Mouse (Mus musculus): ENCODE data around the gene Cnpy3. TPM values are rescaled to one million over a fixed set of nuclear protein-coding genes. Genes with fewer than 3 reads are reported as not detected.

Gene Cnpy3
- polyA plus RNA-seq, 1 experiment from 2014 or later, result 85.9 TPM

DNA sequence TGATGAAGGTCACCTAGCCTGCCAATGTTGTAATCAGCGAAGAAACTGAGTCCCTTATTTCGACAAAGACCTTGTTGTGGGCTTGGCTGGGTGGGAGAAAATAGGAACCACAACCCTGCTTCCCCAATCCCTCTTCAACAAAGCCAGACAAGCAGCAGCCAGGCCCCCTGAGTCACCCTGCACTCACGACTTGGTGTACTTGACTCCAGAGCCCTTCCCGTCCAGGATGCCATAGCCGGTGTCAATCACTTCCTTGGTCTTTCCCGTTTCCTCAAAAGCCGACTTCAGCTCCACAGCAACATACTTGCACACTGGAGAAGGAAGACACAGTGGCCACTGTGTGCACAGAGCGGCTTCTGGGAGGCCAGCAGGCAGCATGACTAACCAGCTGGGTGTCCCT lies 4.8 kb downstream of the Cnpy3 start:
- H3K27ac ChIP-seq (ENCODE audit: low read length), result no peak overlapping the region
- peaks cover 8% of the 10 kb centered on the region for H3K4me1 ChIP-seq (ENCODE audit: insufficient read depth, low read length)
- no peak for ATAC-seq (ENCODE audit: low FRiP score, low TSS enrichment)
- no peak overlapping the region for H3K4me2 ChIP-seq (replicated peaks; ENCODE audit: low read depth, low read length)
- H3K36me3 ChIP-seq (ENCODE audit: insufficient read depth, low read length), result peaks cover 22% of the 10 kb centered on the region
- WGBS, result 85% methylated on average over 8 of the region's 8 CpGs
- no peak overlapping the region for H3K4me3 ChIP-seq (ENCODE audit: low read length)
- no peaks in the 10 kb centered on the region for H3K9me3 ChIP-seq (ENCODE audit: low read length)
- H3K9ac ChIP-seq (replicated peaks; ENCODE audit: low read length), result no peak overlapping the region
- no peaks in the 10 kb centered on the region for H3K27me3 ChIP-seq (ENCODE audit: insufficient read depth, low read length)

DNA sequence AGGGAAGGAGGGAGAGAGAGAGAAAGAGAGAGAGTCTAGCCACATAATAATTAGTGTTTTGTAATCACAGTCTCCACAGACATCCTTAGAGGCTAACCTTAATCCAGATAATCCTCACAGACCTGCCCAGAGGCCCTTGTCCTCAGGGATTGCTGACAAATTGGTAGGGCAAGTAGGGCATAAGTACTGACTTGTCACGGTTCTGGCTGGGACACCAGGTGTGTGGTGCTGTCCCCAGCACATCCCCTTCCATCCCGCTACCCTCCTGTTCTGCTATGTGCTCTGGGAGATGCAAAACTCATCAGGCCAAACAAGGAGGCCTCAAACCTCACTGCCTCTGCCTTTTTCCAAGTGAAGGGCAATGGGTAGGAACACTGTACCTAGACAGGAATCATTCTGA lies 6.5 kb downstream of the Cnpy3 start:
- no peaks in the 10 kb centered on the region for H3K27me3 ChIP-seq (ENCODE audit: insufficient read depth, low read length)
- H3K27ac ChIP-seq (ENCODE audit: low read length), result no peak overlapping the region
- no peak for ATAC-seq (ENCODE audit: low FRiP score, low TSS enrichment)
- H3K4me3 ChIP-seq (ENCODE audit: low read length), result no peak overlapping the region
- no peak overlapping the region for H3K9ac ChIP-seq (replicated peaks; ENCODE audit: low read length)
- no peaks in the 10 kb centered on the region for H3K9me3 ChIP-seq (ENCODE audit: low read length)
- H3K36me3 ChIP-seq (ENCODE audit: insufficient read depth, low read length), result peaks cover 28% of the 10 kb centered on the region
- WGBS, result 83% methylated on average over 2 of the region's 2 CpGs
- H3K4me1 ChIP-seq (ENCODE audit: insufficient read depth, low read length), result no peaks in the 10 kb centered on the region
- H3K4me2 ChIP-seq (replicated peaks; ENCODE audit: low read depth, low read length), result no peak overlapping the region

DNA sequence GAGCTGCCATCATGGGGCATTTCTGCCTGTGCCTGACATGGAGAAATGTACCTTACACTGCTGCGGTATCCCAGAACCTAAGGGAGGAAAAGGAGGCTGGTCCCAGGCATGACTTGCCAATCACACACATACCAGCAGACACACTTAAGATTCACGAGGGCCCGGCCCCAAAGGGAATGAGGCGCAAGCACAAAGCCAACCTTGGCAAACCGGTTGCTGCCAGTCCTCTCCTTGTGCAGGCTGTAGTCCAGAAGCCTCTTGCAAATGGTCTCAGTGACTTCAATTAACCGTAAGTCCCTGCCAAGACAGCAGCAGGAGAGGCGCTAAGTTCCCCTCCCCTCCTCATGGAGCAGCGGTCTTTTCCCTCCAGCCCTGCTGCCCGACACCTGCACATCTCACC lies 9.0 kb downstream of the Cnpy3 start:
- Histone ChIP-seq H3K27me3 (ENCODE audit: insufficient read depth, low read length) (no peaks in the 10 kb centered on the region), H3K4me1 (ENCODE audit: insufficient read depth, low read length) (no peaks in the 10 kb centered on the region), H3K36me3 (ENCODE audit: insufficient read depth, low read length) (peaks cover 28% of the 10 kb centered on the region), H3K9ac (replicated peaks; ENCODE audit: low read length) (no peak overlapping the region), H3K4me2 (replicated peaks; ENCODE audit: low read depth, low read length) (no peak overlapping the region), H3K27ac (ENCODE audit: low read length) (no peak overlapping the region), H3K4me3 (ENCODE audit: low read length) (no peak overlapping the region), H3K9me3 (ENCODE audit: low read length) (no peaks in the 10 kb centered on the region)
- WGBS, result 85% methylated on average over 9 of the region's 9 CpGs
- no peak for ATAC-seq (ENCODE audit: low FRiP score, low TSS enrichment)

DNA sequence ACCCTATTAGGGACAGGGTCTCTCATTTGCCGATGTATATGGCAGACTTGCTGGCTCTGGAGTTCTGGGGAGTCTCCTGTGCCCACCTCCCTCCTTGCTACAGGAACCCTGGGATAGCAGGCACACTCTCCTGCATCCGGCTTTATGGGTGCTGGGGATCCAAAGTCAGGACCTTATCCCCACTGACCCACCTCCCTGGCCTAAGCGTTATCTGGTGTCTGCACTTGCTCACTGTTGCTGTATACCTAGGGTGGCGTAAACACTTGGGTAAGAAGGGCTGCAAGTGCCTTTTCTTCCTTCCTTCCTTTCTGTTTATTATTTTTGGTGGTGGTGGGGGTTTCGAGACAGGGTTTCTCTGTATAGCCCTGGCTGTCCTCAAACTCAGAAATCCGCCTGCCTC lies 10.7 kb downstream of the Cnpy3 start:
- ATAC-seq (ENCODE audit: low FRiP score, low TSS enrichment), result no peak
- Histone ChIP-seq H3K27ac (ENCODE audit: low read length) (no peak overlapping the region), H3K9ac (replicated peaks; ENCODE audit: low read length) (no peak overlapping the region), H3K4me2 (replicated peaks; ENCODE audit: low read depth, low read length) (no peak overlapping the region), H3K4me1 (ENCODE audit: insufficient read depth, low read length) (no peaks in the 10 kb centered on the region), H3K4me3 (ENCODE audit: low read length) (no peak overlapping the region), H3K27me3 (ENCODE audit: insufficient read depth, low read length) (no peaks in the 10 kb centered on the region), H3K9me3 (ENCODE audit: low read length) (no peaks in the 10 kb centered on the region), H3K36me3 (ENCODE audit: insufficient read depth, low read length) (peaks cover 24% of the 10 kb centered on the region)
- 90% methylated on average over 6 of the region's 6 CpGs for WGBS

DNA sequence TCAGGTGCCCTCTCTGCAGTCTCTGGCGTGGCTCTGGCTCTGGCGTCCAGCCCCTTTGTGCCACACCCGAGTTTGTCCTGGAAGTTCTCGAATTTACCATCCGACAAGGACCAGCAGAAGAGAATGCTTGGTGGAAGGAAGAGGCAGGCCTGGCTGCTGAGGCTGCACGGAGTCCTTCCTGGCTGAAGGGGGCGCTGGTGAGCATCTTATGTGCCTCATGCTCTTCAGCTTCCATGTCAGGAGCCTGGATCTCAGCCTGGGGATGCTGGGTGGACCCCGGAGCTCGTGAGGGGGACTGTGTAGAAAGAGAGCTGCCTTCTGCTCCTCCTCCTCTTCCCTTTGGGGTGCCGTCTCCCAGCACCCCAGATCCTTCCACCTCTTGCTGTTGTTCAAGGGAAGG lies 15.9 kb downstream of the Cnpy3 start:
- no peak overlapping the region for H3K27ac ChIP-seq (ENCODE audit: low read length)
- no peak for ATAC-seq (ENCODE audit: low FRiP score, low TSS enrichment)

DNA sequence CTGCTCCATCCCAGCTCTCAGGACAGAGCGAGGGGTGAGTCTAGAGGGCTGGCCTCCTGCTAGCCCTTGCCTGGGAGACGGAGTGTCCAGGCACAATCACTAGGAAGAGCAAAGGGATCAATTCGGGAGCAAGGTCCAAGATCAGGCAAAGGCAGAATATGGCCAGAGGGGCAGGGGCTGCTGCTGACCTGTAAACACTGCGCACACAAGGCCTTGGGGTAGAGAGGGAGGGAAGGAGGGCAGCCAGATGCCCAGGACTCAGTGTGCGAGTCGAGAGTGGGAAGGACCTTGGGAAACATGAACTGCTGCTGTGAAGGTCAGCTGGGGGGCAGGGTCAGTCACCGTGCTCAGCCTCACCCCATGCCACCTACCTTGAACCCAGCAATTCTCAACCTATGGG lies 16.7 kb downstream of the Cnpy3 start:
- Histone ChIP-seq H3K4me3 (ENCODE audit: low read length) (no peak overlapping the region), H3K36me3 (ENCODE audit: insufficient read depth, low read length) (peaks cover 17% of the 10 kb centered on the region), H3K9me3 (ENCODE audit: low read length) (no peaks in the 10 kb centered on the region), H3K9ac (replicated peaks; ENCODE audit: low read length) (no peak overlapping the region), H3K27ac (ENCODE audit: low read length) (no peak overlapping the region), H3K4me2 (replicated peaks; ENCODE audit: low read depth, low read length) (no peak overlapping the region), H3K4me1 (ENCODE audit: insufficient read depth, low read length) (no peaks in the 10 kb centered on the region), H3K27me3 (ENCODE audit: insufficient read depth, low read length) (no peaks in the 10 kb centered on the region)
- no peak for ATAC-seq (ENCODE audit: low FRiP score, low TSS enrichment)
- WGBS, result 80% methylated on average over 7 of the region's 7 CpGs

More for the DNA sequence above, 15.9 kb downstream of the Cnpy3 start:
- H3K4me3 ChIP-seq (ENCODE audit: low read length), result no peak overlapping the region
- H3K9ac ChIP-seq (replicated peaks; ENCODE audit: low read length), result no peak overlapping the region
- H3K4me1 ChIP-seq (ENCODE audit: insufficient read depth, low read length), result no peaks in the 10 kb centered on the region
- no peaks in the 10 kb centered on the region for H3K27me3 ChIP-seq (ENCODE audit: insufficient read depth, low read length)
- peaks cover 17% of the 10 kb centered on the region for H3K36me3 ChIP-seq (ENCODE audit: insufficient read depth, low read length)
- 56% methylated on average over 9 of the region's 10 CpGs for WGBS
- no peaks in the 10 kb centered on the region for H3K9me3 ChIP-seq (ENCODE audit: low read length)
- H3K4me2 ChIP-seq (replicated peaks; ENCODE audit: low read depth, low read length), result no peak overlapping the region

DNA sequence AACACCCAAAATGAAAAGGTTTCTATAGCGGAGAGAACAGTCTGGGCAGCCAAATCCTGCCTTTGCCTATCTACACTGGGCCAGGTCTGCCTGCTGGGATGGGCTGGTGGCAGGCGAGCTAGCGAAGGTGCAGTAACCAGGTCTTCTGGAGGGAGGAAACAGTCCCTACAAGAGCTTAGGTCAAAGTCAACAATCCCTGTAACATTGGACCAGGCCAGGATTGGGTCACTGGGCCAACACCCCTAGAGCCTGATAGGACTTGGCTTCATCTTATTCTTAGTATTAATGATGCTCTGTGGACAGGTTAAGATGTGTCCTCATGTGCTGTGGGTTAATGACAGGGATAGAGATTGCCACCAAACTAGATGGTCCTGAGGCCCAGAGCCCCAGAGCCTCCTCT lies 18.0 kb downstream of the Cnpy3 start:
- ATAC-seq (ENCODE audit: low FRiP score, low TSS enrichment), result no peak
- Histone ChIP-seq H3K36me3 (ENCODE audit: insufficient read depth, low read length) (peaks cover 17% of the 10 kb centered on the region), H3K4me3 (ENCODE audit: low read length) (no peak overlapping the region), H3K27ac (ENCODE audit: low read length) (no peak overlapping the region), H3K4me2 (replicated peaks; ENCODE audit: low read depth, low read length) (no peak overlapping the region), H3K9me3 (ENCODE audit: low read length) (no peaks in the 10 kb centered on the region), H3K27me3 (ENCODE audit: insufficient read depth, low read length) (0 out of 2 replicates have a peak, but pooled peaks cover under 1% of the 10 kb centered on the region), H3K9ac (replicated peaks; ENCODE audit: low read length) (no peak overlapping the region), H3K4me1 (ENCODE audit: insufficient read depth, low read length) (no peaks in the 10 kb centered on the region)
- 97% methylated on average over 3 of the region's 3 CpGs for WGBS

DNA sequence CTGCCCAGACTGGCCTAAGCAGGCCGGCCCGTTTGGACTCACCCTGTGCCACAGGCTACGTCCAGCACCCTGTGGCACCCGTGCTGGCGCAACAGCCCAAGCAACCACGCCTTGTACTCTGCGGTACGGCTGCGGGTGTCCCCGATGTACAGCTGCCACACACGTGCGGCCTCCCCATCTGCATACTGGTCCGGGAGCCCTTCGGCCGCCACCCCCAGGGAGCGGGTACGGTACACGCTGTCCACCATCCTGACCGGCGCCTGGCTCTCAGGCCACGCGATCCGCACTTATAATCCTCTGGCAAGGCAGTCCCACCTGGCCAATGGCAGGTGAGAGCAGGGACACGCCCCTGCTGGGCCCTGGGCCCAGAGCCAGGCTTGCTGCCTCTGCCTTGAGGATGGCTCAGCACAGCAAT lies 23.1 kb downstream of the Cnpy3 start, which contains the start of gene Gnmt:
Gene Gnmt, minus strand, starts transcription at position 265 of the 415 bp plus-strand sequence.
- 15% methylated on average over 24 of the region's 24 CpGs for WGBS
- peak within 1 kb of the TSS; percentile 25 for H3K4me3 ChIP-seq (ENCODE audit: low read length)

DNA sequence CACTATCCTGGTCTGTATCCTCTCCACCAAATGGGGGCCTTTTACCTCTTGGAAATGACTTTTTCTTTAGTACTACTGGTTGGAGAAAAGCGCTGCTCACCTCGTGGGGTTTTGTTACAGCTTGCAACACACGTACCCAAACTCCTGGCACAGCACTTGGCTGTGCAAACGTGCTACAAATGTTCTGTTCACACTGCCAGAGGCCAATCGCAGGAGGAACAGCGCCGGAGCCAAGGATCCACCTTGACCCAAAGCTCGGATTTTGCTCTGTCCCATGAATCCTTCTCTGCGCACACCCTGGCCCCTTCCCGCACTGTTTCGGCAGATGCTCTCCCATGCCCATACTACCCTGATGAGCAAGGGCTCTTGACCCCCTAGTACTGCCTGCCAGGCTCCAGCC lies 23.5 kb downstream of the Cnpy3 start:
- H3K4me3 ChIP-seq (ENCODE audit: low read length), result peak overlapping the region; percentile 25
- no peak overlapping the region for H3K27ac ChIP-seq (ENCODE audit: low read length)
- H3K4me1 ChIP-seq (ENCODE audit: insufficient read depth, low read length), result 0 out of 2 replicates have a peak, but pooled peaks cover 4% of the 10 kb centered on the region
- 42% methylated on average over 11 of the region's 11 CpGs for WGBS
- H3K27me3 ChIP-seq (ENCODE audit: insufficient read depth, low read length), result 0 out of 2 replicates have a peak, but pooled peaks cover 6% of the 10 kb centered on the region
- peak overlapping the region; percentile 31; the same call in 1 of the 2 replicates for H3K9ac ChIP-seq (replicated peaks; ENCODE audit: low read length)
- no peaks in the 10 kb centered on the region for H3K9me3 ChIP-seq (ENCODE audit: low read length)
- peaks cover 11% of the 10 kb centered on the region; the same call in 1 of the 2 replicates for H3K36me3 ChIP-seq (ENCODE audit: insufficient read depth, low read length)
- H3K4me2 ChIP-seq (replicated peaks; ENCODE audit: low read depth, low read length), result peak overlapping the region; percentile 42
- ATAC-seq (ENCODE audit: low FRiP score, low TSS enrichment), result no peak

More for the DNA sequence above, 23.1 kb downstream of the Cnpy3 start, which contains the start of gene Gnmt:
- H3K4me1 ChIP-seq (ENCODE audit: insufficient read depth, low read length), result 0 out of 2 replicates have a peak, but pooled peaks cover 4% of the 10 kb centered on the region
- peak within 1 kb of the TSS; percentile 42 for H3K4me2 ChIP-seq (replicated peaks; ENCODE audit: low read depth, low read length)
- H3K36me3 ChIP-seq (ENCODE audit: insufficient read depth, low read length), result peaks cover 8% of the 10 kb centered on the region; the same call in 1 of the 2 replicates
- peak; percentile 79 for ATAC-seq (ENCODE audit: low FRiP score, low TSS enrichment)
- no peak within 1 kb of the TSS for H3K27ac ChIP-seq (ENCODE audit: low read length)
- H3K9me3 ChIP-seq (ENCODE audit: low read length), result no peaks in the 10 kb centered on the region
- H3K9ac ChIP-seq (replicated peaks; ENCODE audit: low read length), result peak within 1 kb of the TSS; percentile 31; the same call in 1 of the 2 replicates
- H3K27me3 ChIP-seq (ENCODE audit: insufficient read depth, low read length), result 0 out of 2 replicates have a peak, but pooled peaks cover 6% of the 10 kb centered on the region

DNA sequence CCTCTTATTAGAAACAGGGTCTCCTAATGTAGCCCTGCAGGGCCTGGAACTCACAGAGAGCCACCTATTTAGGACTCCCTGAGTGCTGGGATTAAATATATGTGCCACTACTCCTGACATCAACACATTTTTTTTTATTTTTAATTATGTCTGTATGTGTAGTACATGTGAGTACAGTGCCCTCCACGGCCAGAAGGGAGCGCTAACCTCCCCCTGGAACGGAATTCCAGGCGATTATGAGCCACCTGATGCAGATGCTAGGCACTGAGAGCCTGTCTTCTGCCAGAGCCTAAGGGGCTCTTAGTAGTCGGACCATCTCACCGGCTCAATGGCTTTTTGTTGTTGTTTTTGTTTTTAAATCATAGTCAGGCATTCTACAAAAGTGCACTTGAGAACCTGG lies 24.0 kb downstream of the Cnpy3 start:
- H3K27me3 ChIP-seq (ENCODE audit: insufficient read depth, low read length), result 0 out of 2 replicates have a peak, but pooled peaks cover 6% of the 10 kb centered on the region
- ATAC-seq (ENCODE audit: low FRiP score, low TSS enrichment), result no peak
- no peak overlapping the region for H3K4me3 ChIP-seq (ENCODE audit: low read length)
- peaks cover 16% of the 10 kb centered on the region; the same call in 1 of the 2 replicates for H3K36me3 ChIP-seq (ENCODE audit: insufficient read depth, low read length)
- H3K9ac ChIP-seq (replicated peaks; ENCODE audit: low read length), result no peak overlapping the region
- no peaks in the 10 kb centered on the region for H3K9me3 ChIP-seq (ENCODE audit: low read length)
- 41% methylated on average over 6 of the region's 6 CpGs for WGBS
- H3K4me1 ChIP-seq (ENCODE audit: insufficient read depth, low read length), result 0 out of 2 replicates have a peak, but pooled peaks cover 4% of the 10 kb centered on the region
- H3K4me2 ChIP-seq (replicated peaks; ENCODE audit: low read depth, low read length), result no peak overlapping the region
- H3K27ac ChIP-seq (ENCODE audit: low read length), result no peak overlapping the region
